Mouse (Mus musculus) brain, adult 2 months (tissue): ENCODE measurements around the gene Slc25a16.
"Not testable (repeated sequence)": the region's sequence is repeated elsewhere in the genome, so short reads cannot be mapped to it uniquely, and the experiment has no call there.

ENCODE experiments used
- DNase-seq: peaks from one replicate; pipeline ENCODE4 v3.0.0; 2011; ENCODE audit warnings: low read depth, low spot score

Slc25a16 gene

GRCm38 (mm10) chr10:62902829-62903228, 17.6 kb upstream of the Slc25a16 start:
- no peak for DNase-seq

- no peak for DNase-seq
Measured at GRCm38 (mm10) chr10:62906336-62906735, 14.1 kb upstream of the Slc25a16 start.

- DNase-seq, result not testable (repeated sequence)
Measured at GRCm38 (mm10) chr10:62908896-62909295, 11.5 kb upstream of the Slc25a16 start, which contains the start of gene Tet1. Gene Tet1, minus strand, starts transcription at chr10:62908996.

- DNase-seq, result no peak
Measured at GRCm38 (mm10) chr10:62911120-62911519, 9.3 kb upstream of the Slc25a16 start.

GRCm38 (mm10) chr10:62918985-62919384, 1.4 kb upstream of the Slc25a16 start:
- no peak for DNase-seq

GRCm38 (mm10) chr10:62920766-62921156, 328 bp downstream of the Slc25a16 start:
- DNase-seq, result no peak

GRCm38 (mm10) chr10:62924096-62924635, 3.7 kb downstream of the Slc25a16 start:
- DNase-seq, result no peak

GRCm38 (mm10) chr10:62932381-62932780, 11.9 kb downstream of the Slc25a16 start:
- no peak for DNase-seq

GRCm38 (mm10) chr10:62944975-62945580, 24.6 kb downstream of the Slc25a16 start:
- no peak for DNase-seq

- DNase-seq, result peak; percentile 88
Measured at GRCm38 (mm10) chr10:62946738-62947471, 26.5 kb downstream of the Slc25a16 start, which contains the start of gene Dna2. Gene Dna2, plus strand, starts transcription at chr10:62947026.

- DNase-seq, result no peak
Measured at GRCm38 (mm10) chr10:62948551-62948950, 28.1 kb downstream of the Slc25a16 start.

- DNase-seq, result peak; percentile 62
Measured at GRCm38 (mm10) chr10:62963956-62964355, 43.5 kb downstream of the Slc25a16 start.

- no peak for DNase-seq
Measured at GRCm38 (mm10) chr10:62965796-62966195, 45.4 kb downstream of the Slc25a16 start.

GRCm38 (mm10) chr10:62966291-62966690, 45.9 kb downstream of the Slc25a16 start:
- DNase-seq, result no peak

- peak; percentile 65 for DNase-seq
Measured at GRCm38 (mm10) chr10:62971821-62972220, 51.4 kb downstream of the Slc25a16 start.

- DNase-seq, result no peak
Measured at GRCm38 (mm10) chr10:62979667-62980038, 59.2 kb downstream of the Slc25a16 start.

GRCm38 (mm10) chr10:62980039-62980954, 59.9 kb downstream of the Slc25a16 start, which contains the start of gene Rufy2:
Gene Rufy2, plus strand, starts transcription at chr10:62980223.
- peak; percentile 96 for DNase-seq

GRCm38 (mm10) chr10:62984072-62984471, 63.6 kb downstream of the Slc25a16 start:
- no peak for DNase-seq

- DNase-seq, result no peak
Measured at GRCm38 (mm10) chr10:62984495-62984894, 64.1 kb downstream of the Slc25a16 start.

GRCm38 (mm10) chr10:62987341-62987740, 66.9 kb downstream of the Slc25a16 start:
- DNase-seq, result peak; percentile 40

- no peak for DNase-seq
Measured at GRCm38 (mm10) chr10:62990636-62991035, 70.2 kb downstream of the Slc25a16 start.

GRCm38 (mm10) chr10:62993991-62994390, 73.6 kb downstream of the Slc25a16 start:
- DNase-seq, result no peak
